Mouse (Mus musculus): ENCODE data around the gene Mgll. TPM values are rescaled to one million over a fixed set of nuclear protein-coding genes. Genes with fewer than 3 reads are reported as not detected.

Gene Mgll
- total and polyA plus RNA-seq, 3 experiments: 88.7 to 146 (median 102) TPM

GRCm38 (mm10) chr6:88840791-88841513, 116.7 kb downstream of the Mgll start:
- Histone ChIP-seq H3K9ac (ENCODE audit: low read depth, low read length) (peak overlapping the region; percentile 88), H3K36me3 (ENCODE audit: control insufficient read depth, insufficient read depth, low read length) (no peaks in the 10 kb centered on the region), H3K27me3 (ENCODE audit: control insufficient read depth, insufficient read depth, low read length) (no peaks in the 10 kb centered on the region), H3K27ac (peak overlapping the region; percentile 96), H3K4me1 (ENCODE audit: control insufficient read depth, insufficient read depth, low read length) (peaks cover 9% of the 10 kb centered on the region), H3K79me2 (replicated peaks; ENCODE audit: control insufficient read depth, insufficient read depth, low read length) (no peaks in the 10 kb centered on the region), H3K4me3 (peak overlapping the region; percentile 86)
- DNase-seq: no peak
- TF ChIP-seq POLR2A (IDR thresholded peaks at IDR 0.05; ENCODE audit: insufficient read depth, low read depth, low read length) (no peak), EP300 (IDR thresholded peaks at IDR 0.05; ENCODE audit: insufficient read depth, low read depth, low read length) (no peak), CTCF (IDR thresholded peaks at IDR 0.05) (no peak)
- WGBS: 51% methylated on average over 9 of the region's 9 CpGs
- intact Hi-C loops (cut with DNase I): no loop called here

GRCm38 (mm10) chr6:88841514-88841780, 117.2 kb downstream of the Mgll start:
- Histone ChIP-seq H3K79me2 (replicated peaks; ENCODE audit: control insufficient read depth, insufficient read depth, low read length) (no peaks in the 10 kb centered on the region), H3K27ac (peak overlapping the region; percentile 96), H3K36me3 (ENCODE audit: control insufficient read depth, insufficient read depth, low read length) (no peaks in the 10 kb centered on the region), H3K27me3 (ENCODE audit: control insufficient read depth, insufficient read depth, low read length) (no peaks in the 10 kb centered on the region), H3K4me3 (peak overlapping the region; percentile 86), H3K4me1 (ENCODE audit: control insufficient read depth, insufficient read depth, low read length) (peaks cover 9% of the 10 kb centered on the region), H3K9ac (ENCODE audit: low read depth, low read length) (peak overlapping the region; percentile 88)
- no peak for DNase-seq
- intact Hi-C loops (cut with DNase I): no loop called here
- TF ChIP-seq CTCF (IDR thresholded peaks at IDR 0.05) (no peak), POLR2A (IDR thresholded peaks at IDR 0.05; ENCODE audit: insufficient read depth, low read depth, low read length) (no peak), EP300 (IDR thresholded peaks at IDR 0.05; ENCODE audit: insufficient read depth, low read depth, low read length) (no peak)
- WGBS: under 1% methylated on average over 22 of the region's 22 CpGs

- no peaks in the 10 kb centered on the region for H3K36me3 ChIP-seq (ENCODE audit: control insufficient read depth, insufficient read depth, low read length)
- no peaks in the 10 kb centered on the region for H3K27me3 ChIP-seq (ENCODE audit: control insufficient read depth, insufficient read depth, low read length)
- TF ChIP-seq CTCF (IDR thresholded peaks at IDR 0.05) (peak; percentile 80), EP300 (IDR thresholded peaks at IDR 0.05; ENCODE audit: insufficient read depth, low read depth, low read length) (0 out of 2 replicates have a peak, but pooled peaks have one; percentile 42), POLR2A (IDR thresholded peaks at IDR 0.05; ENCODE audit: insufficient read depth, low read depth, low read length) (peak; percentile 72)
- peak within 1 kb of the TSS; percentile 88 for H3K9ac ChIP-seq (ENCODE audit: low read depth, low read length)
- H3K79me2 ChIP-seq (replicated peaks; ENCODE audit: control insufficient read depth, insufficient read depth, low read length): no peaks in the 10 kb centered on the region
- H3K4me1 ChIP-seq (ENCODE audit: control insufficient read depth, insufficient read depth, low read length): peaks cover 9% of the 10 kb centered on the region
- intact Hi-C loops (cut with DNase I): no loop called here
- H3K27ac ChIP-seq: peak within 1 kb of the TSS; percentile 96
- peak within 1 kb of the TSS; percentile 91 for H3K4me3 ChIP-seq
- WGBS: under 1% methylated on average over 72 of the region's 72 CpGs
- peak; percentile 99 to 100 for DNase-seq
These were observed 117.8 kb downstream of the Mgll start, which contains the start of gene Abtb1 for GRCm38 (mm10) chr6:88841781-88842689. Gene Abtb1, minus strand, starts transcription at chr6:88841984.

- peaks cover 9% of the 10 kb centered on the region for H3K4me1 ChIP-seq (ENCODE audit: control insufficient read depth, insufficient read depth, low read length)
- H3K27me3 ChIP-seq (ENCODE audit: control insufficient read depth, insufficient read depth, low read length): no peaks in the 10 kb centered on the region
- H3K79me2 ChIP-seq (replicated peaks; ENCODE audit: control insufficient read depth, insufficient read depth, low read length): no peaks in the 10 kb centered on the region
- intact Hi-C loops (cut with DNase I): no loop called here
- under 1% methylated on average over 32 of the region's 32 CpGs for WGBS
- H3K9ac ChIP-seq (ENCODE audit: low read depth, low read length): peak overlapping the region; percentile 80
- H3K36me3 ChIP-seq (ENCODE audit: control insufficient read depth, insufficient read depth, low read length): no peaks in the 10 kb centered on the region
- TF ChIP-seq CTCF (IDR thresholded peaks at IDR 0.05) (no peak), POLR2A (IDR thresholded peaks at IDR 0.05; ENCODE audit: insufficient read depth, low read depth, low read length) (no peak)
- H3K4me3 ChIP-seq: peak overlapping the region; percentile 91
- DNase-seq: no peak
- H3K27ac ChIP-seq: peak overlapping the region; percentile 93
These were observed 118.5 kb downstream of the Mgll start for GRCm38 (mm10) chr6:88842731-88843151.

GRCm38 (mm10) chr6:88843241-88843640, 119.0 kb downstream of the Mgll start:
- TF ChIP-seq POLR2A (IDR thresholded peaks at IDR 0.05; ENCODE audit: insufficient read depth, low read depth, low read length) (no peak), EP300 (IDR thresholded peaks at IDR 0.05; ENCODE audit: insufficient read depth, low read depth, low read length) (no peak), CTCF (IDR thresholded peaks at IDR 0.05) (no peak)
- H3K4me3 ChIP-seq: peak overlapping the region; percentile 91
- no peak overlapping the region; the same call in 1 of the 2 replicates for H3K9ac ChIP-seq (ENCODE audit: low read depth, low read length)
- no peaks in the 10 kb centered on the region for H3K27me3 ChIP-seq (ENCODE audit: control insufficient read depth, insufficient read depth, low read length)
- no peak overlapping the region for H3K27ac ChIP-seq
- no peaks in the 10 kb centered on the region for H3K36me3 ChIP-seq (ENCODE audit: control insufficient read depth, insufficient read depth, low read length)
- H3K4me1 ChIP-seq (ENCODE audit: control insufficient read depth, insufficient read depth, low read length): peaks cover 9% of the 10 kb centered on the region
- DNase-seq: no peak
- 76% methylated on average over 7 of the region's 7 CpGs for WGBS
- intact Hi-C loops (cut with DNase I): no loop called here
- H3K79me2 ChIP-seq (replicated peaks; ENCODE audit: control insufficient read depth, insufficient read depth, low read length): no peaks in the 10 kb centered on the region
